Comparison of ENCODE assay signal across 29 mouse cellular contexts in genomic region chr15:84703992-84704391, GRCm38 (mm10). TPM values are rescaled to one million over a fixed set of nuclear protein-coding genes. Genes with fewer than 3 reads are reported as not detected.
"Had no signal": no experiment of that assay in that cellular context is flagged by ENCODE, and none has a peak within 500 bp of the region (broad histone marks: within the 10 kb centered on the region; RNA-seq: fewer than 3 reads in every experiment).

No protein-coding gene starts in this region.

- H3K4me2 ChIP-seq: embryonic facial prominence, embryonic 12.5 days; embryonic facial prominence, embryonic 13.5 days; embryonic facial prominence, embryonic 15.5 days; forebrain, embryonic 12.5 days; forebrain, embryonic 13.5 days; forebrain, embryonic 15.5 days had no signal

- DNase-seq: cerebellum, adult 2 months; cerebellum, adult 8-10 months; cerebellum, adult 9-10 months; cerebellum, adult 9-11 months; cerebellum, postnatal 10 days; cerebellum, postnatal 14 days; cerebellum, postnatal 25 days; cerebellum, postnatal 36 days; embryo, embryonic 11 days; forebrain, postnatal 0 days; gastrocnemius, adult 2 months; gastrocnemius, postnatal 10 days; gastrocnemius, postnatal 14 days; gastrocnemius, postnatal 25 days; gastrocnemius, postnatal 36 days; heart, adult 18-20 months had no signal

- H3K4me3 ChIP-seq: embryonic facial prominence, embryonic 10.5 days; embryonic facial prominence, embryonic 12.5 days; embryonic facial prominence, embryonic 13.5 days; embryonic facial prominence, embryonic 15.5 days; erythroblast, embryonic 14.5 days; forebrain, embryonic 10.5 days; forebrain, embryonic 12.5 days; forebrain, embryonic 13.5 days; forebrain, embryonic 15.5 days; gastrocnemius, adult 2 months had no signal

- H3K4me1 ChIP-seq: embryonic facial prominence, embryonic 12.5 days; embryonic facial prominence, embryonic 15.5 days; forebrain, embryonic 12.5 days; forebrain, embryonic 13.5 days; forebrain, embryonic 15.5 days had no signal

- H3K27ac ChIP-seq: embryonic facial prominence, embryonic 10.5 days; embryonic facial prominence, embryonic 12.5 days; embryonic facial prominence, embryonic 13.5 days; embryonic facial prominence, embryonic 15.5 days; forebrain, embryonic 10.5 days; forebrain, embryonic 12.5 days; forebrain, embryonic 13.5 days; forebrain, embryonic 15.5 days; gastrocnemius, adult 2 months had no signal

- ATAC-seq: forebrain, embryonic 13.5 days; forebrain, embryonic 14.5 days; forebrain, embryonic 15.5 days; forebrain, embryonic 16.5 days; forebrain, postnatal 0 days had no signal

- H3K9ac ChIP-seq: embryonic facial prominence, embryonic 12.5 days; embryonic facial prominence, embryonic 13.5 days; embryonic facial prominence, embryonic 15.5 days; forebrain, embryonic 12.5 days; forebrain, embryonic 13.5 days; forebrain, embryonic 15.5 days; forebrain, postnatal 0 days had no signal

- H3K36me3 ChIP-seq: forebrain, embryonic 12.5 days; forebrain, embryonic 15.5 days had no signal

- H3K9me3 ChIP-seq: embryonic facial prominence, embryonic 12.5 days; embryonic facial prominence, embryonic 15.5 days; forebrain, embryonic 10.5 days; forebrain, embryonic 12.5 days; forebrain, embryonic 13.5 days; forebrain, embryonic 15.5 days had no signal

- H3K27me3 ChIP-seq: embryonic facial prominence, embryonic 12.5 days; embryonic facial prominence, embryonic 13.5 days; embryonic facial prominence, embryonic 15.5 days; forebrain, embryonic 12.5 days; forebrain, embryonic 13.5 days; forebrain, embryonic 15.5 days had no signal

RNA-seq across cellular contexts. Expression of gene Arhgap8, which starts 15.9 kb away (rescaled TPM):
- total RNA-seq: common myeloid progenitor, adult 5-6 weeks; gastrocnemius, postnatal 10 days; granulocyte monocyte progenitor cell, adult 5-6 weeks had no signal
- polyA plus RNA-seq: erythroblast, embryonic 14.5 days had no signal
